Mouse (Mus musculus): ENCODE measurements around the gene Snx3.

Gene Snx3

GRCm38 (mm10) chr10:42578698-42579474 is 77.1 kb downstream of the Snx3 start:
- DNase-seq (ENCODE audit: low spot score) = no peak

- DNase-seq (ENCODE audit: low spot score) = no peak
Measured at GRCm38 (mm10) chr10:42579475-42580130, 77.8 kb downstream of the Snx3 start.

- no peak for DNase-seq (ENCODE audit: low spot score)
Measured at GRCm38 (mm10) chr10:42580131-42580950, 78.5 kb downstream of the Snx3 start.

- no peak for DNase-seq (ENCODE audit: low spot score)
Measured at GRCm38 (mm10) chr10:42580951-42581277, 79.1 kb downstream of the Snx3 start.

GRCm38 (mm10) chr10:42581694-42582565 is 80.1 kb downstream of the Snx3 start:
- no peak for DNase-seq (ENCODE audit: low spot score)

GRCm38 (mm10) chr10:42582566-42583110 is 80.8 kb downstream of the Snx3 start:
- DNase-seq (ENCODE audit: low spot score) = no peak

GRCm38 (mm10) chr10:42583157-42583872 is 81.5 kb downstream of the Snx3 start, which contains the start of the genes Nr2e1 and Ostm1:
Nr2e1 (minus strand) TSS chr10:42583632.
Ostm1 (plus strand) TSS chr10:42583822.
- DNase-seq (ENCODE audit: low spot score) = peak; percentile 55

- no peak for DNase-seq (ENCODE audit: low spot score)
Measured at GRCm38 (mm10) chr10:42583902-42584435, 82.1 kb downstream of the Snx3 start.

GRCm38 (mm10) chr10:42584436-42584983 is 82.7 kb downstream of the Snx3 start:
- DNase-seq (ENCODE audit: low spot score) = no peak
